ENCODE assay signal across 7 mouse cellular contexts in genomic region chr8:56530359-56530758, GRCm38 (mm10). TPM values are rescaled to one million over a fixed set of nuclear protein-coding genes. Genes with fewer than 3 reads are reported as not detected.
DNase-seq lines count a peak whose midpoint lies in the region; ATAC-seq lines count a peak whose summit lies in the region.

No protein-coding gene starts in this region.

- H3K27ac ChIP-seq in liver, embryonic 12.5 days, result no peak overlapping the region
- H3K27ac ChIP-seq in limb, embryonic 11.5 days (replicated peaks; ENCODE audit: low read depth, low read length), result no peak overlapping the region

- H3K4me1 ChIP-seq in liver, embryonic 12.5 days, result no peaks in the 10 kb centered on the region
- peaks cover 3% of the 10 kb centered on the region; the same call in 1 of the 2 replicates for H3K4me1 ChIP-seq in limb, embryonic 11.5 days (ENCODE audit: control insufficient read depth, insufficient read depth, low read length)

- DNase-seq in liver, result peak; percentile 75
- peak; percentile 29 for DNase-seq in Muller cell, postnatal 12 days (ENCODE audit: inconsistent ontology term)
- DNase-seq in c-Kit-positive CD71-negative TER-119-negative erythroid progenitor cells, embryonic 14.5 days (ENCODE audit: low read depth), result peak; percentile 46
- DNase-seq in gastrocnemius, postnatal 4 days (ENCODE audit: low spot score in 2 of 2), result peak; percentile 48 to 63
- DNase-seq in limb, embryonic 11.5 days (ENCODE audit: low spot score), result peak; percentile 84
- peak; percentile 53 to 69 for DNase-seq in right cerebral cortex, adult 2 months (ENCODE audit: low spot score in 2 of 2)

- H3K4me3 ChIP-seq in liver, embryonic 12.5 days, result no peak overlapping the region
- H3K4me3 ChIP-seq in limb, embryonic 11.5 days (ENCODE audit: low read depth, low read length), result no peak overlapping the region

- H3K27me3 ChIP-seq in liver, embryonic 12.5 days (replicated peaks), result no peaks in the 10 kb centered on the region
- H3K27me3 ChIP-seq in limb, embryonic 11.5 days (ENCODE audit: control insufficient read depth, insufficient read depth, low read length), result no peaks in the 10 kb centered on the region

- 1% methylated on average over 3 of the region's 3 CpGs for WGBS in liver, embryonic 12.5 days (ENCODE audit: insufficient replicate concordance)
- WGBS in limb, embryonic 11.5 days, result 4% methylated on average over 3 of the region's 3 CpGs

- no peak overlapping the region for H3K9ac ChIP-seq in liver, embryonic 12.5 days
- H3K9ac ChIP-seq in limb, embryonic 11.5 days (ENCODE audit: low read length), result no peak overlapping the region

- H3K36me3 ChIP-seq in liver, embryonic 12.5 days, result peaks cover 26% of the 10 kb centered on the region
- H3K36me3 ChIP-seq in limb, embryonic 11.5 days (ENCODE audit: control insufficient read depth, insufficient read depth, low read length), result peaks cover 2% of the 10 kb centered on the region; the same call in 1 of the 2 replicates

- H3K4me2 ChIP-seq in liver, embryonic 12.5 days, result no peak overlapping the region
- H3K4me2 ChIP-seq in limb, embryonic 11.5 days (ENCODE audit: low read depth, severe bottlenecking), result no peak overlapping the region

- no peaks in the 10 kb centered on the region for H3K9me3 ChIP-seq in liver, embryonic 12.5 days (replicated peaks)
- H3K9me3 ChIP-seq in limb, embryonic 11.5 days (ENCODE audit: control insufficient read depth, low read length), result no peaks in the 10 kb centered on the region

- ATAC-seq in liver, embryonic 12.5 days, result no peak
- no peak for ATAC-seq in limb, embryonic 11.5 days (ENCODE audit: insufficient number of reproducible peaks, low FRiP score, low TSS enrichment, low read depth)

RNA-seq across cellular contexts. Expression of gene Cep44, which starts 20.5 kb away (rescaled TPM):
- 26.3 and 27.1 TPM in 2 replicates for polyA plus RNA-seq in liver, embryonic 12.5 days (2016; fragmentation: Nextera tagmentation; extraction: Ambion mirVana)
- total RNA-seq in gastrocnemius, postnatal 4 days (2021), result 10 to 100 TPM; 17.7 to 20.0 TPM
- 49.4 and 50.1 TPM in 2 replicates for polyA plus RNA-seq in limb, embryonic 11.5 days (2014; fragmentation: Nextera tagmentation; extraction: Ambion mirVana)

RNA-seq across cellular contexts. Expression of gene Fbxo8, which starts 20.5 kb away (rescaled TPM):
- polyA plus RNA-seq in liver, embryonic 12.5 days (2016; fragmentation: Nextera tagmentation; extraction: Ambion mirVana), result 42.1 and 45.0 TPM in 2 replicates
- total RNA-seq in gastrocnemius, postnatal 4 days (2021), result 10 to 100 TPM; 20.6 to 22.3 TPM
- polyA plus RNA-seq in limb, embryonic 11.5 days (2014; fragmentation: Nextera tagmentation; extraction: Ambion mirVana), result 54.2 and 58.2 TPM in 2 replicates

Comparison
In these comparisons a context has a peak if more than half of its experiments do, and no peak if none do; other contexts are left out.
1. DNase-seq: peak in every context shown above with its lines; median percentile 84 in limb, embryonic 11.5 days; 75 in liver; 61 in right cerebral cortex, adult 2 months; 56 in gastrocnemius, postnatal 4 days; 46 in c-Kit-positive CD71-negative TER-119-negative erythroid progenitor cells, embryonic 14.5 days; 29 in Muller cell, postnatal 12 days.